11 mouse cellular contexts compared by ENCODE assay signal in genomic region chr8:88922840-88923239, GRCm38 (mm10).
DNase-seq lines count a peak whose midpoint lies in the region; ATAC-seq and TF ChIP-seq lines count a peak whose summit lies in the region.
"Had no signal": no experiment of that assay in that cellular context is flagged by ENCODE, and none has a peak within 500 bp of the region (broad histone marks: within the 10 kb centered on the region; RNA-seq: fewer than 3 reads in every experiment).

No protein-coding gene starts in this region.

- 55% methylated on average over 7 of the region's 7 CpGs for WGBS in kidney, embryonic 16.5 days

- no peaks in the 10 kb centered on the region for H3K36me3 ChIP-seq in kidney, embryonic 16.5 days (ENCODE audit: insufficient read depth, low read length)
- H3K36me3 ChIP-seq: neural tube, embryonic 12.5 days had no signal

- no peaks in the 10 kb centered on the region for H3K9me3 ChIP-seq in kidney, embryonic 16.5 days (ENCODE audit: low read length)
- H3K9me3 ChIP-seq: neural tube, embryonic 12.5 days had no signal

- no peaks in the 10 kb centered on the region for H3K27me3 ChIP-seq in kidney, embryonic 16.5 days (ENCODE audit: insufficient read depth, low read length)
- H3K27me3 ChIP-seq: neural tube, embryonic 12.5 days had no signal

- H3K4me1 ChIP-seq in kidney, embryonic 16.5 days (ENCODE audit: insufficient read depth, low read length): no peaks in the 10 kb centered on the region

- TF ChIP-seq CTCF in brain, embryonic 14.5 days (IDR thresholded peaks at IDR 0.05; ENCODE audit: borderline replicate concordance, extremely low read depth, insufficient read depth, insufficient read length): no peak

- no peak overlapping the region for H3K4me3 ChIP-seq in kidney, embryonic 16.5 days (ENCODE audit: low read length)
- H3K4me3 ChIP-seq: neural tube, embryonic 12.5 days had no signal

- no peak for ATAC-seq in kidney, embryonic 16.5 days (ENCODE audit: low FRiP score, low TSS enrichment)

- no peak overlapping the region for H3K27ac ChIP-seq in kidney, embryonic 16.5 days (ENCODE audit: low read length)
- H3K27ac ChIP-seq: kidney, postnatal 0 days; macrophage; neural tube, embryonic 12.5 days had no signal

- peak; percentile 63 for DNase-seq in kidney, adult 11 months
- DNase-seq in brain, embryonic 14.5 days (ENCODE audit: low read depth): peak; percentile 38
- peak; percentile 55 to 64 for DNase-seq in kidney, adult 8-10 months
- peak; percentile 51 for DNase-seq in lung, postnatal 14 days
- no peak for DNase-seq in Muller cell, postnatal 12 days (ENCODE audit: inconsistent ontology term)
- no peak for DNase-seq in right cerebral cortex, postnatal 14 days
- DNase-seq in left cerebral cortex, adult 8-10 months (ENCODE audit: low spot score in 2 of 2): no peak

- H3K9ac ChIP-seq in kidney, embryonic 16.5 days (replicated peaks; ENCODE audit: low read length): no peak overlapping the region
- H3K9ac ChIP-seq: neural tube, embryonic 12.5 days had no signal

- H3K4me2 ChIP-seq in kidney, embryonic 16.5 days (replicated peaks; ENCODE audit: low read depth, low read length): no peak overlapping the region
- H3K4me2 ChIP-seq: neural tube, embryonic 12.5 days had no signal

- no peak for TF ChIP-seq POLR2A in brain, embryonic 14.5 days (IDR thresholded peaks at IDR 0.05; ENCODE audit: borderline replicate concordance, extremely low read depth, insufficient read depth, insufficient read length, poor library complexity, severe bottlenecking)

Comparison
In these comparisons a context has a peak if more than half of its experiments do, and no peak if none do; other contexts are left out.
1. DNase-seq: peak in kidney, adult 11 months (single experiment), brain, embryonic 14.5 days (single experiment), kidney, adult 8-10 months (2 of 2) and lung, postnatal 14 days (single experiment); none in Muller cell, postnatal 12 days (single experiment), right cerebral cortex, postnatal 14 days (single experiment) and left cerebral cortex, adult 8-10 months (0 of 2).